Mouse (Mus musculus) lung, postnatal 0 days (tissue): ENCODE results near the gene Zc3h13.

ENCODE experiments used
- CTCF ChIP-seq: IDR thresholded peaks from 2 replicates; pipeline ENCODE4 v1.5.1; 2016; ENCODE audit warnings: antibody characterized with exemption, mild to moderate bottlenecking
- EP300 ChIP-seq: IDR thresholded peaks from 2 replicates; pipeline ENCODE4 v1.6.1; 2016; ENCODE audit warnings: antibody characterized with exemption, mild to moderate bottlenecking, control low read depth

DNA sequence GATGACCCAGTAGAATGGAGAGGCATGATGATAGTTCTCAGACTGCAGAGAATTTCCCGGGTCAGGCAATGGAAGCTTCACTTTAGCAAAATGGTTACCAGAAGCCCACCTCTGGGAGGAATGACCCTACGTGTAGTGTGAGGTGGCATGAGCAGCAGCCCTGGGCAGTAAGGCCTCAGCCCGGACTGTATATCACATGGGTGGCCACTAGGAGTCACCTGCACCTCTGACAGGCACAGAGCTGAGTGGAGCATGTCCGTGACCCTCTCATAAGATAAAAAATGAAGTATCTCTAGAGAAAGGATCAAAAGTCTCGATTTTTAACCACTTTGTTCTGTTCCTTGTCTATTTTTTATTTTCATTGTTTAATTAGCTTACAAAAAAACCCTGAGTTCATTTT, 27.7 kb upstream of the Zc3h13 start:
- peak; percentile 65 for TF ChIP-seq CTCF
- TF ChIP-seq EP300 = no peak
